Mouse (Mus musculus): ENCODE measurements around the gene Etnk1.

DNA sequence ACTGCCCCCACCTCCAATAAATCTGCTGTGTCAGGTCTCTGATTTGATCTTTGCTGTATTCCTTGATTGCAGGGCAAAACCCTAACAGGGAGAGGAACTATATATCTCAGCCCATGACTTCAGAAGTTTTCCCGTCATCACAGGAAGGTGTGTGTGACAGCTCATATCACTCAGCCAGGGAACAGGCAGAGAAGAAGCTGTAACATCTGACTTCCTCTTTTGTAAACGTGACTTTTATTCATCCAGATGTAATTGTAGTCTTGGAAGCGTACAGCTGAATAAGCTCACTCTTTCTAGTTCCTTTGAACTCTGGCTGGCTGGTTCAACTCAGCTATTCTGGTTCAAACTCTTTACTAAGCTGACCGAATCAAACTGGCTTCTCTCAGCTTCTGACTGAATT is 36.6 kb upstream of the Etnk1 start:
- no peak for TF ChIP-seq CTCF (IDR thresholded peaks at IDR 0.05; ENCODE audit: borderline replicate concordance, insufficient read depth, low read length)
- no peak for TF ChIP-seq POLR2A (IDR thresholded peaks at IDR 0.05; ENCODE audit: low read depth, low read length)
